Mouse (Mus musculus) kidney, adult 10 weeks (tissue): ENCODE measurements around the gene Zfp747. TPM values are rescaled to one million over a fixed set of nuclear protein-coding genes. Genes with fewer than 3 reads are reported as not detected.

ENCODE experiments used
- polyA plus RNA-seq: library from polyadenylated mRNA; stranded (reverse); fragments of 350-450 nt; fragmentation: Illumina TruSeq; extraction: RNeasy Lipid Tissue Mini Kit (QIAGEN cat#74804); gene quantifications from one replicate; pipeline ENCODE4 v1.2.3, GENCODE M21; 2014; ENCODE audit warnings: low read depth, low replicate concordance

Zfp747 gene
- polyA plus RNA-seq: 1.6 TPM

GRCm38 (mm10) chr7:127375271-127376245, at the start of gene Zfp747:
Zfp747 (minus strand) TSS chr7:127376050.

GRCm38 (mm10) chr7:127421388-127422191, 45.7 kb upstream of the Zfp747 start, which contains the start of gene Zfp688:
Zfp688 (minus strand) TSS chr7:127422068.

GRCm38 (mm10) chr7:127406002-127406987, 30.4 kb upstream of the Zfp747 start, which contains the start of gene Zfp764:
Zfp764 (minus strand) TSS chr7:127406822.

GRCm38 (mm10) chr7:127393157-127393943, 17.5 kb upstream of the Zfp747 start, which contains the start of gene E430018J23Rik:
E430018J23Rik (minus strand) TSS chr7:127393629.

GRCm38 (mm10) chr7:127386641-127387392, 11.0 kb upstream of the Zfp747 start, which contains the start of gene 9130019O22Rik:
9130019O22Rik (minus strand) TSS chr7:127387166.

GRCm38 (mm10) chr7:127345512-127346325, 30.1 kb downstream of the Zfp747 start, which contains the start of gene Zfp768:
Zfp768 (minus strand) TSS chr7:127345589.

Other genes starting within 250 kb of the Zfp747 start
- 0.65 TPM for gene Spn, start 238.2 kb downstream of the Zfp747 start, polyA plus RNA-seq
- 11.2 TPM for gene Cd2bp2, start 180.0 kb downstream of the Zfp747 start, polyA plus RNA-seq
- gene Tbc1d10b, start 167.6 kb downstream of the Zfp747 start, polyA plus RNA-seq: 1.9 TPM
- gene Mylpf, start 167.2 kb downstream of the Zfp747 start, polyA plus RNA-seq: not detected
- 1.3 TPM for gene Zfp553, start 143.0 kb downstream of the Zfp747 start, polyA plus RNA-seq
- gene Sept1, start 142.9 kb downstream of the Zfp747 start, polyA plus RNA-seq: not detected
- gene Zfp771, start 131.8 kb downstream of the Zfp747 start, polyA plus RNA-seq: not detected
- gene Dctpp1, start 115.3 kb downstream of the Zfp747 start, polyA plus RNA-seq: not detected
- gene Sephs2, start 102.0 kb downstream of the Zfp747 start, polyA plus RNA-seq: 208 TPM
- 0.16 TPM for gene Itgal, start 79.8 kb downstream of the Zfp747 start, polyA plus RNA-seq
- gene Zfp768, start 30.5 kb downstream of the Zfp747 start, polyA plus RNA-seq: 4.7 TPM
- gene 9130019O22Rik, start 11.1 kb upstream of the Zfp747 start, polyA plus RNA-seq: 0.97 TPM
- gene E430018J23Rik, start 17.6 kb upstream of the Zfp747 start, polyA plus RNA-seq: 0.69 TPM
- gene Zfp764, start 30.8 kb upstream of the Zfp747 start, polyA plus RNA-seq: 2.5 TPM
- 0.89 TPM for gene Zfp688, start 46.0 kb upstream of the Zfp747 start, polyA plus RNA-seq
- gene Zfp689, start 73.1 kb upstream of the Zfp747 start, polyA plus RNA-seq: 0.89 TPM
- 10.5 TPM for gene Prr14, start 83.6 kb upstream of the Zfp747 start, polyA plus RNA-seq
- gene Fbrs, start 103.1 kb upstream of the Zfp747 start, polyA plus RNA-seq: 6.2 TPM
- gene Srcap, start 135.9 kb upstream of the Zfp747 start, polyA plus RNA-seq: 7.5 TPM
- 4.0 TPM for gene Gm42715, start 143.5 kb upstream of the Zfp747 start, polyA plus RNA-seq
- not detected for gene Tmem265, start 185.3 kb upstream of the Zfp747 start, polyA plus RNA-seq
- gene Phkg2, start 197.3 kb upstream of the Zfp747 start, polyA plus RNA-seq: 15.2 TPM
- 0.73 TPM for gene Ccdc189, start 212.5 kb upstream of the Zfp747 start, polyA plus RNA-seq
- gene Rnf40, start 212.7 kb upstream of the Zfp747 start, polyA plus RNA-seq: 1.3 TPM
- 6.6 TPM for gene Zfp629, start 239.7 kb upstream of the Zfp747 start, polyA plus RNA-seq